Mouse (Mus musculus) right cerebral cortex, postnatal 10 days (tissue): ENCODE data around the gene Abr.

ENCODE experiments used
- DNase-seq, 2 experiments: peaks; one replicate each; pipeline ENCODE4 v3.0.0; 2021; ENCODE audit warnings: low spot score in 2 of 2

The Abr gene

GRCm38 (mm10) chr11:76569436-76569835 is 52.7 kb downstream of the Abr start:
- DNase-seq, result no peak

- no peak for DNase-seq
These were observed 56.0 kb downstream of the Abr start for GRCm38 (mm10) chr11:76566081-76566480.

- peak; percentile 45 to 63 for DNase-seq
These were observed 59.5 kb downstream of the Abr start for GRCm38 (mm10) chr11:76562584-76562983.

- DNase-seq, result peak; percentile 40 to 57
These were observed 59.9 kb downstream of the Abr start for GRCm38 (mm10) chr11:76562165-76562564.

- no peak for DNase-seq
These were observed 64.3 kb downstream of the Abr start for GRCm38 (mm10) chr11:76557837-76558236.

- DNase-seq, result peak in 1 of 2 experiments; percentile 21
These were observed 73.9 kb downstream of the Abr start for GRCm38 (mm10) chr11:76548153-76548721.

- DNase-seq, result peak in 1 of 2 experiments; percentile 28
These were observed 74.7 kb downstream of the Abr start for GRCm38 (mm10) chr11:76547420-76547819.

GRCm38 (mm10) chr11:76546431-76546830 is 75.7 kb downstream of the Abr start:
- DNase-seq, result peak; percentile 32 to 52

GRCm38 (mm10) chr11:76543300-76543699 is 78.8 kb downstream of the Abr start:
- peak in 1 of 2 experiments; percentile 17 for DNase-seq

- peak in 1 of 2 experiments; percentile 74 for DNase-seq
These were observed 81.1 kb downstream of the Abr start for GRCm38 (mm10) chr11:76540973-76541372.

GRCm38 (mm10) chr11:76537401-76537800 is 84.7 kb downstream of the Abr start:
- peak in 1 of 2 experiments; percentile 28 for DNase-seq

GRCm38 (mm10) chr11:76536576-76537354 is 85.3 kb downstream of the Abr start:
- peak in 1 of 2 experiments; percentile 27 for DNase-seq

GRCm38 (mm10) chr11:76532001-76532400 is 90.1 kb downstream of the Abr start:
- no peak for DNase-seq

- DNase-seq, result peak; percentile 77 to 89
These were observed 91.0 kb downstream of the Abr start for GRCm38 (mm10) chr11:76530966-76531678.

GRCm38 (mm10) chr11:76530168-76530935 is 91.8 kb downstream of the Abr start:
- DNase-seq, result no peak

GRCm38 (mm10) chr11:76529352-76530141 is 92.6 kb downstream of the Abr start:
- peak in 1 of 2 experiments; percentile 36 for DNase-seq

- peak in 1 of 2 experiments; percentile 27 for DNase-seq
These were observed 96.3 kb downstream of the Abr start for GRCm38 (mm10) chr11:76525646-76526351.

- DNase-seq, result peak in 1 of 2 experiments; percentile 79
These were observed 97.2 kb downstream of the Abr start for GRCm38 (mm10) chr11:76524947-76525346.

- peak; percentile 71 to 76 for DNase-seq
These were observed 98.8 kb downstream of the Abr start for GRCm38 (mm10) chr11:76523356-76523755.

- DNase-seq, result no peak
These were observed 101.2 kb downstream of the Abr start for GRCm38 (mm10) chr11:76520889-76521288.
